Mouse (Mus musculus) bone marrow macrophage, adult 2 months (primary cell): Measurements from ENCODE around the gene Gm11568. TPM values are rescaled to one million over a fixed set of nuclear protein-coding genes. Genes with fewer than 3 reads are reported as not detected.
"Not testable (repeated sequence)": the region's sequence is repeated elsewhere in the genome, so short reads cannot be mapped to it uniquely, and the experiment has no call there.

Experiments
- H3K27ac ChIP-seq: 2 replicates; pipeline ENCODE4 v1.5.1; 2012; ENCODE audit warnings: low read depth, low read length; ENCODE audit not compliant: insufficient read depth
- H3K4me1 ChIP-seq: 2 replicates; pipeline ENCODE4 v1.6.1; 2012; ENCODE audit warnings: low read length; ENCODE audit not compliant: control insufficient read depth, insufficient read depth
- H3K4me3 ChIP-seq: 2 replicates; pipeline ENCODE4 v1.5.1; 2012; ENCODE audit warnings: mild to moderate bottlenecking, low read length, moderate library complexity; ENCODE audit not compliant: insufficient read depth
- CTCF ChIP-seq: IDR thresholded peaks from 2 replicates; pipeline ENCODE4 v1.5.1; 2012; ENCODE audit warnings: low read depth, mild to moderate bottlenecking, low read length, moderate library complexity
- POLR2A ChIP-seq: IDR thresholded peaks from 2 replicates; pipeline ENCODE4 v1.6.1; 2012; ENCODE audit warnings: mild to moderate bottlenecking, low read depth, low read length, borderline replicate concordance
- polyA plus RNA-seq: library from polyadenylated mRNA; stranded (reverse); fragments of >200 nt; gene quantifications from 2 replicates; pipeline ENCODE4 v1.2.4, GENCODE M21; 2012; ENCODE audit not compliant: missing spikeins, insufficient read depth, insufficient read length

Gene Gm11568
- not detected in 2 replicates for polyA plus RNA-seq

GRCm38 (mm10) chr11:99857617-99858016 lies at the start of gene Gm11568:
Gm11568 (plus strand) TSS chr11:99857917.
- H3K4me3 ChIP-seq, result no peak within 1 kb of the TSS
- no peaks in the 10 kb centered on the region for H3K4me1 ChIP-seq
- H3K27ac ChIP-seq, result no peak within 1 kb of the TSS
- no peak for TF ChIP-seq CTCF
- no peak for TF ChIP-seq POLR2A

DNA sequence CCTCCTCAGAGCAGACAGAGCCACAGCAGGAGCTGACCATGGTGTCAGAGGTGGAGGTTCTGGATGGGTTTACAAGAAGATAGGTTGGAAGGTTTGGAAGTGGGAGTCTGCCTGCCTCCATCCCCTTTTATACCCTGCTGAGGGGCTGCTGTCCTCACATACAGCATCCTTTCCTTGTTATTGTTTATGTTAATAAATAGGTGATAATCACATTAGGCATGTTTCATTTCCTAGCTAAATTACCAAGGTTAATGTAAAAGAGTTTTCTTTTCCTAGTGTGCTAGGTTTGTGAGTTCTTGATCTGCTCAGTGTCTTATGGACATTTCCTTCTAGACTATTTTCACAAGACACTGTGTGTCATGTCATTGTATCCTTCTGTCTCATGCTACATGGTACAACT lies 47.9 kb upstream of the Gm11568 start, which contains the start of gene Krtap4-13:
TSS of gene Krtap4-13 (minus strand) at position 101 of the 400 bp plus-strand sequence.
- H3K27ac ChIP-seq, H3K4me3 ChIP-seq: not testable (repeated sequence)

DNA sequence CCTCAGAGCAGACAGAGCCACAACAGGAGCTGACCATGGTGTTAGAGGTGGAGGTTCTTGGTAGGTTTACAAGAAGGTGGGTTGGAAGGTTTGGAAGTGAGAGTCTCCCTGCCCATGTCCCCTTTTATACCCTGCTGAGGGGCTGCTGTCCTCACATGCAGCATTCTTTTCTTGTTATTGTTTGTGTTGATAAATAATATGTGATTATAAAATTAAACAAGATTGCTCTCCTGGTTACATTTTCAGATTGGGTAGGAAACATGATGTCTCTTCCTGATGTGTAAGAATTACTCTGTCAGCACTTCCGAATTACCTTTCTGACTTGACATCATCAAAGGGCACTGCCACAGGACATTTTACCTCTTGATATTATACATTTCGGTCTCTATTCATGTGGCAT lies 42.2 kb upstream of the Gm11568 start, which contains the start of gene Gm11564:
TSS of gene Gm11564 (minus strand) at position 101 of the 400 bp plus-strand sequence.
- not testable (repeated sequence) for H3K4me3 ChIP-seq, H3K27ac ChIP-seq, H3K4me1 ChIP-seq

More for the DNA sequence above, 47.9 kb upstream of the Gm11568 start, which contains the start of gene Krtap4-13:
- H3K4me1 ChIP-seq, result not testable (repeated sequence)

GRCm38 (mm10) chr11:99837966-99838365 lies 19.8 kb upstream of the Gm11568 start, which contains the start of gene 2300003K06Rik:
2300003K06Rik (minus strand) TSS chr11:99838066.
- TF ChIP-seq POLR2A (no peak), CTCF (no peak)
- Histone ChIP-seq H3K4me1 (no peaks in the 10 kb centered on the region), H3K4me3 (no peak within 1 kb of the TSS), H3K27ac (no peak within 1 kb of the TSS)

DNA sequence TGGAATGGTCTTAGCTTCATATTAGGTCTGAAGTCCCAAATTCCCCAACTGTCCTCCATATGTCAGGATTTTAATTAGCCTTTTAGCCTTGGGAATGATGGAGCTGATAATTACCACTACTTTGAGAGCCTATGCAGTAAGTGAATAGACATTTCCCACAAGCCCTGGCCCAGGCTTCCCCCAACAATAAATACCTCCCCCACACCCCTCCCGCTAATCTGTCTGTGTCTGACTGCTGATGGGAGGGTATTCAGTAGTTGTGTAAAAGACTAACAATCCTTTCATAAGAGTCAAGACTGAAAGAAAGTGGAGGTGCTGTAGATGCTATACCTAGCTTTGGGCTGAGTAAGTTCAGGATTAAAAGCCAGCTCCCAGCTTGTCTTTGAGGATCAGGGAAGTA lies 15.5 kb upstream of the Gm11568 start:
- no peak for TF ChIP-seq POLR2A
- TF ChIP-seq CTCF, result no peak
- H3K27ac ChIP-seq, result no peak overlapping the region
- H3K4me3 ChIP-seq, result no peak overlapping the region
- no peaks in the 10 kb centered on the region for H3K4me1 ChIP-seq

- no peak overlapping the region for H3K27ac ChIP-seq
- no peaks in the 10 kb centered on the region for H3K4me1 ChIP-seq
- H3K4me3 ChIP-seq, result no peak overlapping the region
- no peak for TF ChIP-seq CTCF
- TF ChIP-seq POLR2A, result no peak
Observed at GRCm38 (mm10) chr11:99846746-99847145, 11.0 kb upstream of the Gm11568 start.

DNA sequence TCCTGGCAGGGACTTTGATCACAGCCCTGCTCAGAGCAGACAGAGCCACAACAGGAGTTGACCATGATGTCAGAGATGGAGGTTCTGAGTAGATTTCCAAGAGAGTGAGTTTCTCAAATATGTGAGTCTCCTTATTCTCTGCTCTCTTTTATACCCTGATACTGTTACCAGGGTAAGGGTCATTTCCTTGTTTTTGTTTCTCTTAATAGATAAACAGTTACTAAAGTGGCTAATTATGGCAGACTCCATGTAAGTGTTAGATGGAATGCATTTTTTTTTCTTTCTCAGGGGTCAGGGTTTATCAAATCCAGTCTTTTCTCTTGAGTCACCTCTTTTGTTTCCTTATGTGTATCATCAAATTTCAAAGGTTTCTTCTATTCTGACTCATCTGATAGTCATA lies 6.2 kb upstream of the Gm11568 start, which contains the start of gene Krtap4-16:
TSS of gene Krtap4-16 (minus strand) at position 101 of the 400 bp plus-strand sequence.
- Histone ChIP-seq H3K4me3 (no peak within 1 kb of the TSS), H3K27ac (no peak within 1 kb of the TSS), H3K4me1 (no peaks in the 10 kb centered on the region)
- TF ChIP-seq CTCF, result no peak
- TF ChIP-seq POLR2A, result no peak

DNA sequence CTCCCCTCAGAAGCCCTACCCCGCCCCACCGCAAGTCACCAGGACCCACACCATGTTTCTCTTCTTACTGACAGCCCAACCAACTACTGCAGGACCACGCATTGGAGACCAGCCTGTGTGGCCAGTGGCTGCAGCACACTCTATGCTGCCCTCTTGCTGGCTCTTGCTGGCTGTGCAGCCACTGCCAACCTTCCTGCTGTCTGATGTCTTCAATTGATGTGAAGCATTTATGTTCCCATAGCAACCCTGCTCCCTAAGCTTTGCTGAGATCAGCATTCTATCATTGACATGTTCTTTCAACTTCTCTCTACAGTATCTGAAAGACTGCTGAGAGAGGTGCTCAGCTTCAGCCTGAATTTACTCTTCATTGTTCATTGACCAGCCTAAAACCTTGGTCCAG lies 3.6 kb upstream of the Gm11568 start:
- no peak overlapping the region for H3K27ac ChIP-seq
- H3K4me1 ChIP-seq, result no peaks in the 10 kb centered on the region
- H3K4me3 ChIP-seq, result no peak overlapping the region
- TF ChIP-seq CTCF, result no peak
- no peak for TF ChIP-seq POLR2A

GRCm38 (mm10) chr11:99858761-99859160 lies 1.0 kb downstream of the Gm11568 start:
- TF ChIP-seq POLR2A (no peak), CTCF (no peak)
- H3K4me1 ChIP-seq, result no peaks in the 10 kb centered on the region
- no peak overlapping the region for H3K27ac ChIP-seq

GRCm38 (mm10) chr11:99864176-99864575 lies 6.5 kb downstream of the Gm11568 start, which contains the start of gene Gm11559:
Gm11559 (plus strand) TSS chr11:99864476.
- not testable (repeated sequence) for H3K27ac ChIP-seq, H3K4me3 ChIP-seq, H3K4me1 ChIP-seq

More at GRCm38 (mm10) chr11:99858761-99859160, 1.0 kb downstream of the Gm11568 start:
- no peak overlapping the region for H3K4me3 ChIP-seq

DNA sequence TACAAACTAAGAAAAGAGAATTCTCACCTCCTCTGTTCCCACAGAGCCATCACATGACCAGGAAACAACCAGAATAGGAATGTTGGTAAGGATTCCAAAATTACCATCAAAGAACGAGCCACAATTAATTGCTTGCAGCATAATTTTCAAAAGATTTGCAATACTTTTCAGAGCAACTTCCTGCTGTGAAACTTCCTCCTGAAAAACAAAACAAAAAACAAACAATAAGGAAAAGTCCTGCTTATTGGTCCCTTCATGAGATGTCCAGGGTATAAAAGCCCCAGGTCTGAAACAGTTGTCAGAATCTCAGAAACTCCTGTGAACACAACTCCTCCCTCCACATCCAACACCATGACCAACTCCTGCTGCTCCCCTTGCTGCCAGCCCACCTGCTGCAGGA lies 15.4 kb downstream of the Gm11568 start, which contains the start of gene Krtap9-1:
TSS of gene Krtap9-1 (plus strand) at position 301 of the 400 bp plus-strand sequence.
- H3K27ac ChIP-seq, H3K4me3 ChIP-seq, H3K4me1 ChIP-seq: not testable (repeated sequence)

GRCm38 (mm10) chr11:99878887-99879286 lies 21.2 kb downstream of the Gm11568 start, which contains the start of gene Gm11567:
Gm11567 (plus strand) TSS chr11:99879187.
- not testable (repeated sequence) for H3K4me3 ChIP-seq, H3K4me1 ChIP-seq, H3K27ac ChIP-seq
